27 mouse cellular contexts compared by ENCODE assay signal in genomic region chr1:125729025-125729565, GRCm38 (mm10). TPM values are rescaled to one million over a fixed set of nuclear protein-coding genes. Genes with fewer than 3 reads are reported as not detected.
DNase-seq lines count a peak whose midpoint lies in the region; ATAC-seq and TF ChIP-seq lines count a peak whose summit lies in the region.
"Had no signal": no experiment of that assay in that cellular context is flagged by ENCODE, and none has a peak within 500 bp of the region (broad histone marks: within the 10 kb centered on the region; RNA-seq: fewer than 3 reads in every experiment).

No protein-coding gene starts in this region.

- H3K27me3 ChIP-seq in forebrain, embryonic 11.5 days (ENCODE audit: control insufficient read depth, insufficient read depth, low read length), result no peaks in the 10 kb centered on the region
- no peaks in the 10 kb centered on the region for H3K27me3 ChIP-seq in forebrain, embryonic 14.5 days (replicated peaks; ENCODE audit: control insufficient read depth, insufficient read depth, low read length)
- H3K27me3 ChIP-seq in liver, postnatal 0 days (ENCODE audit: insufficient read depth, low read length), result no peaks in the 10 kb centered on the region
- no peaks in the 10 kb centered on the region for H3K27me3 ChIP-seq in kidney, embryonic 16.5 days (ENCODE audit: insufficient read depth, low read length)
- H3K27me3 ChIP-seq: embryonic facial prominence, embryonic 13.5 days; megakaryocyte, embryonic 14.5 days; midbrain, embryonic 15.5 days had no signal

- no peak for DNase-seq in forebrain, embryonic 11.5 days (ENCODE audit: low spot score)
- DNase-seq in forebrain, embryonic 14.5 days (ENCODE audit: low spot score), result no peak
- DNase-seq in liver, postnatal 0 days, result no peak
- DNase-seq in liver (no peak), 416B (ENCODE audit: low read depth) (peak; percentile 63)
- DNase-seq in kidney, adult 18-20 months, result no peak
- DNase-seq: adrenal gland, postnatal 36 days; cerebellum, adult 11 months; cerebellum, adult 9-11 months; gastrocnemius, postnatal 25 days; heart, postnatal 36 days; layer of hippocampus, adult 9-11 months; right cerebral cortex, postnatal 14 days had no signal

- no peak overlapping the region for H3K4me2 ChIP-seq in forebrain, embryonic 11.5 days (ENCODE audit: low read depth, low read length, severe bottlenecking)
- H3K4me2 ChIP-seq in forebrain, embryonic 14.5 days (ENCODE audit: low read length), result no peak overlapping the region
- H3K4me2 ChIP-seq in liver, postnatal 0 days (ENCODE audit: low read depth, low read length), result no peak overlapping the region
- H3K4me2 ChIP-seq in kidney, embryonic 16.5 days (replicated peaks; ENCODE audit: low read depth, low read length), result no peak overlapping the region
- H3K4me2 ChIP-seq: embryonic facial prominence, embryonic 13.5 days; lung, embryonic 14.5 days; midbrain, embryonic 15.5 days had no signal

- no peak overlapping the region for H3K9ac ChIP-seq in forebrain, embryonic 11.5 days (ENCODE audit: low read length)
- H3K9ac ChIP-seq in forebrain, embryonic 14.5 days (ENCODE audit: low read length), result no peak overlapping the region
- H3K9ac ChIP-seq in liver, postnatal 0 days (replicated peaks), result no peak overlapping the region
- H3K9ac ChIP-seq in kidney, embryonic 16.5 days (replicated peaks; ENCODE audit: low read length), result no peak overlapping the region
- H3K9ac ChIP-seq: embryonic facial prominence, embryonic 13.5 days; lung, embryonic 14.5 days; midbrain, embryonic 15.5 days had no signal

- 76% methylated on average over 6 of the region's 6 CpGs for WGBS in forebrain, embryonic 11.5 days
- WGBS in forebrain, embryonic 14.5 days, result 58% methylated on average over 6 of the region's 6 CpGs
- 52% methylated on average over 6 of the region's 6 CpGs for WGBS in liver, postnatal 0 days (ENCODE audit: insufficient replicate concordance)
- 74% methylated on average over 6 of the region's 6 CpGs for WGBS in kidney, embryonic 16.5 days

- ATAC-seq in forebrain, embryonic 11.5 days (replicated peaks; ENCODE audit: low FRiP score), result 0 out of 2 replicates have a peak, but pooled peaks have one; percentile 42
- no peak; the same call in 1 of the 2 replicates for ATAC-seq in forebrain, embryonic 14.5 days
- ATAC-seq in liver, postnatal 0 days, result peak; percentile 41
- peak; percentile 86 for ATAC-seq in granulocyte monocyte progenitor cell, adult 5-6 weeks (replicated peaks; ENCODE audit: poor library complexity, severe bottlenecking)
- ATAC-seq in kidney, embryonic 16.5 days (ENCODE audit: low FRiP score, low TSS enrichment), result no peak
- ATAC-seq: CD4-positive, CD25-positive, alpha-beta regulatory T cell, adult 4 months; intestine, embryonic 16.5 days had no signal

- no peak overlapping the region for H3K4me3 ChIP-seq in forebrain, embryonic 11.5 days (ENCODE audit: low read depth, low read length)
- H3K4me3 ChIP-seq in forebrain, embryonic 14.5 days (ENCODE audit: low read depth, low read length), result no peak overlapping the region
- no peak overlapping the region for H3K4me3 ChIP-seq in liver, postnatal 0 days (ENCODE audit: low read depth, low read length)
- H3K4me3 ChIP-seq in kidney, embryonic 16.5 days (ENCODE audit: low read length), result no peak overlapping the region
- H3K4me3 ChIP-seq: embryonic facial prominence, embryonic 13.5 days; left cerebral cortex, adult 2 months; megakaryocyte, embryonic 14.5 days; midbrain, embryonic 15.5 days had no signal

- H3K27ac ChIP-seq in forebrain, embryonic 11.5 days (ENCODE audit: low read depth, low read length), result no peak overlapping the region
- H3K27ac ChIP-seq in forebrain, embryonic 14.5 days (ENCODE audit: low read depth, low read length), result no peak overlapping the region
- H3K27ac ChIP-seq in liver, postnatal 0 days (ENCODE audit: low read depth), result no peak overlapping the region
- H3K27ac ChIP-seq in kidney, embryonic 16.5 days (ENCODE audit: low read length), result no peak overlapping the region
- H3K27ac ChIP-seq: embryonic facial prominence, embryonic 13.5 days; kidney, postnatal 0 days; left cerebral cortex, adult 2 months; midbrain, embryonic 15.5 days; stomach, postnatal 0 days had no signal

- H3K4me1 ChIP-seq in forebrain, embryonic 11.5 days (replicated peaks; ENCODE audit: control insufficient read depth, insufficient read depth, low read length), result no peaks in the 10 kb centered on the region
- H3K4me1 ChIP-seq in forebrain, embryonic 14.5 days (ENCODE audit: control insufficient read depth, insufficient read depth, low read length), result no peaks in the 10 kb centered on the region
- H3K4me1 ChIP-seq in liver, postnatal 0 days (ENCODE audit: insufficient read depth), result no peaks in the 10 kb centered on the region
- no peaks in the 10 kb centered on the region for H3K4me1 ChIP-seq in kidney, embryonic 16.5 days (ENCODE audit: insufficient read depth, low read length)
- H3K4me1 ChIP-seq: megakaryocyte, embryonic 14.5 days had no signal

- TF ChIP-seq EP300 in liver, postnatal 0 days (IDR thresholded peaks at IDR 0.05; ENCODE audit: low read depth), result no peak

- no peaks in the 10 kb centered on the region for H3K9me3 ChIP-seq in forebrain, embryonic 11.5 days (ENCODE audit: control insufficient read depth, low read length)
- H3K9me3 ChIP-seq in forebrain, embryonic 14.5 days (replicated peaks; ENCODE audit: control insufficient read depth, low read length), result no peaks in the 10 kb centered on the region
- no peaks in the 10 kb centered on the region for H3K9me3 ChIP-seq in liver, postnatal 0 days (ENCODE audit: low read length)
- H3K9me3 ChIP-seq in kidney, embryonic 16.5 days (ENCODE audit: low read length), result no peaks in the 10 kb centered on the region
- H3K9me3 ChIP-seq: embryonic facial prominence, embryonic 13.5 days; megakaryocyte, embryonic 14.5 days; midbrain, embryonic 15.5 days had no signal

- no peaks in the 10 kb centered on the region for H3K36me3 ChIP-seq in forebrain, embryonic 11.5 days (ENCODE audit: control insufficient read depth, insufficient read depth, low read length)
- H3K36me3 ChIP-seq in forebrain, embryonic 14.5 days (ENCODE audit: control insufficient read depth, insufficient read depth, low read length), result no peaks in the 10 kb centered on the region
- no peaks in the 10 kb centered on the region for H3K36me3 ChIP-seq in liver, postnatal 0 days (replicated peaks; ENCODE audit: insufficient read depth, low read length)
- H3K36me3 ChIP-seq in kidney, embryonic 16.5 days (ENCODE audit: insufficient read depth, low read length), result no peaks in the 10 kb centered on the region
- H3K36me3 ChIP-seq: embryonic facial prominence, embryonic 13.5 days; midbrain, embryonic 15.5 days had no signal

- TF ChIP-seq CTCF in liver, postnatal 0 days (IDR thresholded peaks at IDR 0.05; ENCODE audit: low read depth), result no peak

RNA-seq across cellular contexts. Expression of gene Gpr39, which starts 52.3 kb away (rescaled TPM):
- polyA plus RNA-seq in forebrain, embryonic 11.5 days (2014; fragmentation: Nextera tagmentation; extraction: Ambion mirVana), result not detected in 2 replicates
- not detected in 2 replicates for polyA plus RNA-seq in forebrain, embryonic 14.5 days (2014; fragmentation: Nextera tagmentation; extraction: Ambion mirVana)
- 3.4 and 3.7 TPM in 2 replicates for polyA plus RNA-seq in liver, postnatal 0 days (2015; fragmentation: Nextera tagmentation; extraction: Ambion mirVana)
- total RNA-seq in granulocyte monocyte progenitor cell, adult 5-6 weeks (2014; fragmentation: Nextera tagmentation), result not detected in 2 replicates
- 0.04 TPM in 1 of 2 replicates, not detected in the other for total RNA-seq in granulocyte monocyte progenitor cell, adult 5-6 weeks (2017)
- 6.2 and 7.0 TPM in 2 replicates for polyA plus RNA-seq in kidney, embryonic 16.5 days (2015; fragmentation: Nextera tagmentation; extraction: Ambion mirVana)
- total RNA-seq: gastrocnemius, postnatal 25 days; left cerebral cortex, adult 2 months; left cerebral cortex, postnatal 36 days had no signal
- polyA plus RNA-seq: CD4-positive, CD25-positive, alpha-beta regulatory T cell, adult 4 months; embryonic facial prominence, embryonic 13.5 days; forebrain, embryonic 16.5 days; midbrain, embryonic 15.5 days; neural tube, embryonic 14.5 days had no signal

Comparison
In these comparisons a context has a peak if more than half of its experiments do, and no peak if none do; other contexts are left out.
1. ATAC-seq: peak in forebrain, embryonic 11.5 days (single experiment), liver, postnatal 0 days (single experiment) and granulocyte monocyte progenitor cell, adult 5-6 weeks (single experiment); none in forebrain, embryonic 14.5 days (single experiment) and kidney, embryonic 16.5 days (single experiment).